Mouse (Mus musculus) mammary gland, adult 2 months (tissue): ENCODE data around the gene Gtpbp6. TPM values are rescaled to one million over a fixed set of nuclear protein-coding genes. Genes with fewer than 3 reads are reported as not detected.

Experiments used
- polyA plus RNA-seq: library from polyadenylated mRNA; depleted of rRNA; stranded (reverse); fragments of >200 nt; gene quantifications from 2 replicates; pipeline ENCODE4 v1.2.3, GENCODE M21; 2012; ENCODE audit warnings: low replicate concordance; rRNA removed

The Gtpbp6 gene
- 96.9 and 180 TPM in 2 replicates for polyA plus RNA-seq

GRCm38 (mm10) chr5:110107581-110108304 is at the start of gene Gtpbp6:
Gtpbp6 (minus strand) TSS chr5:110108197.

GRCm38 (mm10) chr5:110135293-110136086 is 27.5 kb upstream of the Gtpbp6 start, which contains the start of gene Chfr:
Chfr (plus strand) TSS chr5:110135842.

GRCm38 (mm10) chr5:110109991-110110441 is 2.0 kb upstream of the Gtpbp6 start, which contains the start of gene Zfp605:
Zfp605 (plus strand) TSS chr5:110110092.

GRCm38 (mm10) chr5:110099656-110100580 is 8.1 kb downstream of the Gtpbp6 start, which contains the start of gene Plcxd1:
Plcxd1 (plus strand) TSS chr5:110099969.

GRCm38 (mm10) chr5:110094030-110094846 is 13.8 kb downstream of the Gtpbp6 start, which contains the start of gene Gm35315:
Gm35315 (minus strand) TSS chr5:110094420.

GRCm38 (mm10) chr5:110072413-110072812 is 35.6 kb downstream of the Gtpbp6 start, which contains the start of gene Gm17655:
Gm17655 (minus strand) TSS chr5:110072513.

Other genes starting within 250 kb of the Gtpbp6 start
- 1.3 and 3.5 TPM in 2 replicates for gene Gm15446, start 184.8 kb downstream of the Gtpbp6 start, polyA plus RNA-seq
- 1.6 and 8.3 TPM in 2 replicates for gene Zfp932, start 111.7 kb downstream of the Gtpbp6 start, polyA plus RNA-seq
- 0.68 TPM in 1 of 2 replicates, not detected in the other for gene Gm17655, start 35.7 kb downstream of the Gtpbp6 start, polyA plus RNA-seq
- 0.06 and 0.22 TPM in 2 replicates for gene Gm35315, start 13.8 kb downstream of the Gtpbp6 start, polyA plus RNA-seq
- gene Plcxd1, start 8.2 kb downstream of the Gtpbp6 start, polyA plus RNA-seq, result 3.6 and 4.3 TPM in 2 replicates
- 0.18 and 0.70 TPM in 2 replicates for gene Zfp605, start 1.9 kb upstream of the Gtpbp6 start, polyA plus RNA-seq
- 47.0 and 73.3 TPM in 2 replicates for gene Chfr, start 27.6 kb upstream of the Gtpbp6 start, polyA plus RNA-seq
- 6.5 and 8.6 TPM in 2 replicates for gene Golga3, start 68.5 kb upstream of the Gtpbp6 start, polyA plus RNA-seq
- gene Ankle2, start 122.8 kb upstream of the Gtpbp6 start, polyA plus RNA-seq, result 10.1 and 12.8 TPM in 2 replicates
- gene Pgam5, start 161.7 kb upstream of the Gtpbp6 start, polyA plus RNA-seq, result 18.0 and 26.8 TPM in 2 replicates
- 14.3 and 29.8 TPM in 2 replicates for gene Pxmp2, start 178.0 kb upstream of the Gtpbp6 start, polyA plus RNA-seq
- 3.5 and 4.5 TPM in 2 replicates for gene Pole, start 178.1 kb upstream of the Gtpbp6 start, polyA plus RNA-seq
- 0.67 and 1.4 TPM in 2 replicates for gene P2rx2, start 235.0 kb upstream of the Gtpbp6 start, polyA plus RNA-seq
- gene Lrcol1, start 236.5 kb upstream of the Gtpbp6 start, polyA plus RNA-seq, result not detected in 2 replicates